Mouse (Mus musculus): ENCODE data around the gene Olfr766-ps1. TPM values are rescaled to one million over a fixed set of nuclear protein-coding genes. Genes with fewer than 3 reads are reported as not detected.
"Not testable (repeated sequence)": the region's sequence is repeated elsewhere in the genome, so short reads cannot be mapped to it uniquely, and the experiment has no call there.

The Olfr766-ps1 gene
- not detected in 2 replicates for total RNA-seq (2017)

GRCm38 (mm10) chr10:129068877-129069276, at the start of gene Olfr766-ps1:
Gene Olfr766-ps1 (minus strand): TSS chr10:129068977.
- ATAC-seq (replicated peaks in 1 of 2; ENCODE audit: insufficient read depth in 1 of 2, low FRiP score in 2 of 2, low TSS enrichment in 1 of 2, low read depth in 1 of 2, poor library complexity in 2 of 2, severe bottlenecking in 2 of 2): no peak

DNA sequence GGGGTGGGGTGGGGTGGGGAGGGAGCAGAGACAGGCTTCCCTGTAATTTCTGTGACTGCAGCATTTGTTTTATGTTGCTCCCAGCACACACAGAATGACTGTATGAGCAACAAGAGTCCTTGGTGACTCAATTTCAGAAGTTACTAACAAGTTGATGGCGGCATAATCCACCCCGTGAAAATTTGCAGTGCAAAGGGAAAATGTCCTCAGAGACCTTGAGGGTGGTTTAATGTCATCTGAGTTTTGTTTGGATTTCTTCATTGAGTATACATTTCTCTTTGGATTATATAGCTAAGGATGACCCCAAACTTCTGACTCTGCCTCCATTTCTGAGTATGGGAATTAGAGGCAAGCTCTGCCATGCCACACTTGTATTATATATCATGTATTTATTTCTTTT, 49.0 kb upstream of the Olfr766-ps1 start, which contains the start of gene Olfr769:
Gene Olfr769, minus strand, starts transcription at position 101 of the 400 bp plus-strand sequence.
- no peak for ATAC-seq (replicated peaks in 1 of 2; ENCODE audit: insufficient read depth in 1 of 2, low FRiP score in 2 of 2, low TSS enrichment in 1 of 2, low read depth in 1 of 2, poor library complexity in 2 of 2, severe bottlenecking in 2 of 2)

- no peak for ATAC-seq (replicated peaks in 1 of 2; ENCODE audit: insufficient read depth in 1 of 2, low FRiP score in 2 of 2, low TSS enrichment in 1 of 2, low read depth in 1 of 2, poor library complexity in 2 of 2, severe bottlenecking in 2 of 2)
Measured at GRCm38 (mm10) chr10:129115146-129115545, 46.4 kb upstream of the Olfr766-ps1 start.

GRCm38 (mm10) chr10:129101231-129101630, 32.5 kb upstream of the Olfr766-ps1 start:
- no peak for ATAC-seq (replicated peaks in 1 of 2; ENCODE audit: insufficient read depth in 1 of 2, low FRiP score in 2 of 2, low TSS enrichment in 1 of 2, low read depth in 1 of 2, poor library complexity in 2 of 2, severe bottlenecking in 2 of 2)

- ATAC-seq (replicated peaks in 1 of 2; ENCODE audit: insufficient read depth in 1 of 2, low FRiP score in 2 of 2, low TSS enrichment in 1 of 2, low read depth in 1 of 2, poor library complexity in 2 of 2, severe bottlenecking in 2 of 2): no peak
Measured at GRCm38 (mm10) chr10:129099275-129099674, 30.5 kb upstream of the Olfr766-ps1 start, which contains the start of gene Olfr768. Gene Olfr768 (minus strand): TSS chr10:129099375.

DNA sequence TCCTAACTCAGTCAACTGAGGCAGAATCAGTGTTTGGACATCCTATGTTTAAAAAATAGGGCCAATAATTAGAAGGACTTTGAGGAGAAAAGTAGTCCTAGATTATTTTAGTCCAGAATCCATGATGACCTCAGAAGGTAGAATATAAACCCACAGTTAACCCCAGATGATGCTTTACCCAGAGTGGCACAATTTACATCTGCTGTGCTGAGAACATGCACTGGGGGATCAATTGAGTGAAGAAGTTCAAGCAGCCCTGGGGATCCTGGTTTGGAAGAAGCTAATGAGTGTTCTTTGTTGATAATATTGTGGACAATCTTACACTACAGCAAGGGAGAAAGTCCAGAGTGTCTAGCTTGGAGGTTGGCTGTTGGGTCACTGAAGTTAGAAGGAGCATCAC, 14.0 kb upstream of the Olfr766-ps1 start, which contains the start of gene Olfr767:
Gene Olfr767, minus strand, starts transcription at position 101 of the 400 bp plus-strand sequence.
- not testable (repeated sequence) for ATAC-seq (replicated peaks in 1 of 2; ENCODE audit: insufficient read depth in 1 of 2, low FRiP score in 2 of 2, low TSS enrichment in 1 of 2, low read depth in 1 of 2, poor library complexity in 2 of 2, severe bottlenecking in 2 of 2)

DNA sequence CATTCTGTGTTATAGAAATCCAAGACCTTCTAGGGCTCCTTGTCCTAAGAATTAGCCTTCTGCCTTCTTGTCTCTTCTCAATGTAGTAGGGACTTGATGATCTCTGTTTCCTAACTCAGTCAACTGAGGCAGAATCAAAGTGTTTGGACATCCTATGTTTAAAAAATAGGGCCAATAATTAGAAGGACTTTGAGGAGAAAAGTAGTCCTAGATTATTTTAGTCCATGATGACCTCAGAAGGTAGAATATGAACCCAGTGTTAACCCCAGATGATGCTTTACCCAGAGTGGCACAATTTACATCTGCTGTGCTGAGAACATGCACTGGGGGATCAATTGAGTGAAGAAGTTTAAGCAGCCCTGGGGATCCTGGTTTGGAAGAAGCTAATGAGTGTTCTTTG, 18.9 kb downstream of the Olfr766-ps1 start, which contains the start of gene Olfr765:
Gene Olfr765, minus strand, starts transcription at position 101 of the 400 bp plus-strand sequence.
- ATAC-seq (replicated peaks in 1 of 2; ENCODE audit: insufficient read depth in 1 of 2, low FRiP score in 2 of 2, low TSS enrichment in 1 of 2, low read depth in 1 of 2, poor library complexity in 2 of 2, severe bottlenecking in 2 of 2): not testable (repeated sequence)

DNA sequence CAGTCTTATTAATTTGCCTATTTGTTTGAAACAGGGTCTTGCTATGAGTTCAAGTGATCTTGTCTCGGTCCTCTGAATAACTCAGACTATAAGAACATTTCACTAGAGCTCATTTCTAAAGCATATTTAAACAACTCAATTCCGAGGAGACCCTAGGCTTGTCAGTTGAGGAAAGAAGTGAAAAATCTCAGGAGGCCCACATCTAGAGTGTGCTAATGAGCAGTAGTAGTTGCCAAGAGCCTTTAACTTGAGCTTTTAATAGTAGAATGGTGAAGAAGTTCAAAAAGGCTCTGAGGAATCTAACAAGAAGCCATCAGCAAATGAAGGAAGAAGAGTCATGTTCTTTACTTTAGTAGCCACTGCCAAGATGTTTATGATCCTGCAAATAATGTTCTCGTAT, 29.0 kb downstream of the Olfr766-ps1 start, which contains the start of gene Olfr764-ps1:
Gene Olfr764-ps1, minus strand, starts transcription at position 101 of the 400 bp plus-strand sequence.
- no peak for ATAC-seq (replicated peaks in 1 of 2; ENCODE audit: insufficient read depth in 1 of 2, low FRiP score in 2 of 2, low TSS enrichment in 1 of 2, low read depth in 1 of 2, poor library complexity in 2 of 2, severe bottlenecking in 2 of 2)

DNA sequence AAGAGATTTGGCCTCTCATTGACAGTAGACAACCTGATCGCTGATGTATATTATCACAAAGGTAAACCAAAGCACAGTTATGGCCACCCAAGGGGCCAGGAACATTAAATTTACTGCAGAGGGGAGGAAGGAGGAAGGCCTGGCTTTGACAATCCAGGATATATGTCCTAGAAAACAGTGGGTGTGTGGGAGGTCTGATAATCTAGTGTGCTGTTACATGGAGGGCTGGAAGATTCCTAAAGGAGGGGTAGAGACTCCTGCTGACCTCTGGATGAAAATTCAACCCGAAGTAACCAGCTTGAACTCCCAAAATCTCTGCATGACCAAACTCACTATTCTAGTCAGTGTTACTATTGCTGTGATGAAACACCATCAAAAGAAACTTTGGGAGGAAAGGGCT, 40.4 kb downstream of the Olfr766-ps1 start:
- no peak for ATAC-seq (replicated peaks in 1 of 2; ENCODE audit: insufficient read depth in 1 of 2, low FRiP score in 2 of 2, low TSS enrichment in 1 of 2, low read depth in 1 of 2, poor library complexity in 2 of 2, severe bottlenecking in 2 of 2)

- ATAC-seq (replicated peaks in 1 of 2; ENCODE audit: insufficient read depth in 1 of 2, low FRiP score in 2 of 2, low TSS enrichment in 1 of 2, low read depth in 1 of 2, poor library complexity in 2 of 2, severe bottlenecking in 2 of 2): peak; percentile 29 to 49; a peak in 2 of 4 replicates
Measured at GRCm38 (mm10) chr10:129026018-129026662, 42.6 kb downstream of the Olfr766-ps1 start.

GRCm38 (mm10) chr10:129023319-129023718, 45.5 kb downstream of the Olfr766-ps1 start:
- ATAC-seq (replicated peaks in 1 of 2; ENCODE audit: insufficient read depth in 1 of 2, low FRiP score in 2 of 2, low TSS enrichment in 1 of 2, low read depth in 1 of 2, poor library complexity in 2 of 2, severe bottlenecking in 2 of 2): no peak

DNA sequence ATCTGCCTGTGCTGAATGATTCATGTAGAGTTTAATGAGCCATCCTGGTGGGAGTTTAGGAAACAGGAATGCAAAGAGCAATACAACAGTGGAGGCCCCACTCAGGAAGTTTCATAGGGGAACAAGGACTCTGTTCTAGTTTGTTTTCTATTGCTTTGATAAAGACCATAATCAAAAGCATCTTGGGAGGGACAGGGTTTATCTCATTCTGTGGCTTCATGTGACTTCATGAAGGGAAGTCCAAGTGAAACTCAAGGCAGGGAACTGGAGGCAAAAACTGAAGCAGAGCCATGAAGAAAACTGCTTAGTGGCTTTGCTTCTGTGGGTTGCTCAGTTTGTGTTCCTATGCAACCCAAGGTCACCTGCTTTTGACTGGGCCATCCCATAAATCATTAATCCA, 54.3 kb downstream of the Olfr766-ps1 start:
- ATAC-seq (replicated peaks in 1 of 2; ENCODE audit: insufficient read depth in 1 of 2, low FRiP score in 2 of 2, low TSS enrichment in 1 of 2, low read depth in 1 of 2, poor library complexity in 2 of 2, severe bottlenecking in 2 of 2): no peak

Other genes starting within 250 kb of the Olfr766-ps1 start
- 61.1 and 74.1 TPM in 2 replicates for gene Ormdl2, start 247.3 kb downstream of the Olfr766-ps1 start, total RNA-seq (2017)
- gene Gdf11, start 177.3 kb downstream of the Olfr766-ps1 start, total RNA-seq (2017): 1.8 and 2.7 TPM in 2 replicates
- 54.5 and 113 TPM in 2 replicates for gene Cd63, start 168.0 kb downstream of the Olfr766-ps1 start, total RNA-seq (2017)
- gene Rdh5, start 146.1 kb downstream of the Olfr766-ps1 start, total RNA-seq (2017): 1.3 and 5.1 TPM in 2 replicates
- 52.2 and 102 TPM in 2 replicates for gene Bloc1s1, start 144.9 kb downstream of the Olfr766-ps1 start, total RNA-seq (2017)
- gene Itga7, start 135.2 kb downstream of the Olfr766-ps1 start, total RNA-seq (2017): not detected in 2 replicates
- gene Mettl7b, start 108.0 kb downstream of the Olfr766-ps1 start, total RNA-seq (2017): not detected in 2 replicates
- gene Olfr9, start 79.5 kb downstream of the Olfr766-ps1 start, total RNA-seq (2017): not detected in 2 replicates
- gene Olfr763, start 58.2 kb downstream of the Olfr766-ps1 start, total RNA-seq (2017): not detected in 2 replicates
- gene Olfr764-ps1, start 29.1 kb downstream of the Olfr766-ps1 start, total RNA-seq (2017): not detected in 2 replicates
- not detected in 2 replicates for gene Olfr765, start 19.0 kb downstream of the Olfr766-ps1 start, total RNA-seq (2017)
- gene Olfr767, start 13.9 kb upstream of the Olfr766-ps1 start, total RNA-seq (2017): not detected in 2 replicates
- not detected in 2 replicates for gene Olfr768, start 30.4 kb upstream of the Olfr766-ps1 start, total RNA-seq (2017)
- not detected in 2 replicates for gene Olfr769, start 48.9 kb upstream of the Olfr766-ps1 start, total RNA-seq (2017)
- gene Olfr770, start 70.0 kb upstream of the Olfr766-ps1 start, total RNA-seq (2017): not detected in 2 replicates
- not detected in 2 replicates for gene Olfr771, start 95.8 kb upstream of the Olfr766-ps1 start, total RNA-seq (2017)
- not detected in 2 replicates for gene Olfr772, start 108.9 kb upstream of the Olfr766-ps1 start, total RNA-seq (2017)
- not detected in 2 replicates for gene Olfr773, start 118.4 kb upstream of the Olfr766-ps1 start, total RNA-seq (2017)
- not detected in 2 replicates for gene Olfr774, start 167.2 kb upstream of the Olfr766-ps1 start, total RNA-seq (2017)
- gene Olfr775, start 179.4 kb upstream of the Olfr766-ps1 start, total RNA-seq (2017): not detected in 2 replicates
- gene Olfr776, start 190.2 kb upstream of the Olfr766-ps1 start, total RNA-seq (2017): not detected in 2 replicates
- not detected in 2 replicates for gene Olfr777, start 202.5 kb upstream of the Olfr766-ps1 start, total RNA-seq (2017)
- gene Olfr780, start 249.1 kb upstream of the Olfr766-ps1 start, total RNA-seq (2017): not detected in 2 replicates

Measured in hematopoietic stem cell, adult 5-6 weeks (primary cell).